Mouse (Mus musculus) bone marrow macrophage, adult 2 months (primary cell): ENCODE results near the gene Ankrd36.

Source experiments
- CTCF ChIP-seq: IDR thresholded peaks from 2 replicates; pipeline ENCODE4 v1.5.1; 2012; ENCODE audit warnings: low read depth, mild to moderate bottlenecking, low read length, moderate library complexity
- POLR2A ChIP-seq: IDR thresholded peaks from 2 replicates; pipeline ENCODE4 v1.6.1; 2012; ENCODE audit warnings: mild to moderate bottlenecking, low read depth, low read length, borderline replicate concordance

- no peak for TF ChIP-seq POLR2A
- TF ChIP-seq CTCF: no peak
These were observed 38.8 kb upstream of the Ankrd36 start for GRCm38 (mm10) chr11:5530717-5531116.
